Mouse (Mus musculus) G1E (cell line): Measurements from ENCODE around the gene Srxn1. TPM values are rescaled to one million over a fixed set of nuclear protein-coding genes. Genes with fewer than 3 reads are reported as not detected.

ENCODE experiments used
- ATAC-seq: 2 replicates; pipeline ENCODE4 v1.8.0; 2016; ENCODE audit warnings: mild to moderate bottlenecking; ENCODE audit not compliant: insufficient number of reproducible peaks, poor library complexity, low FRiP score, severe bottlenecking; ENCODE audit errors: extremely low read depth
- DNase-seq: peaks from one replicate; pipeline ENCODE4 v3.0.0; 2012; ENCODE audit warnings: low spot score
- H3K27me3 ChIP-seq: 2 replicates; pipeline ENCODE4 v1.6.1; 2012; ENCODE audit warnings: mild to moderate bottlenecking, low read length, inconsistent platforms; ENCODE audit not compliant: insufficient read depth
- H3K36me3 ChIP-seq: replicated peaks from 2 replicates; pipeline ENCODE3; 2012; ENCODE audit warnings: mild to moderate bottlenecking, inconsistent platforms
- H3K4me1 ChIP-seq: 2 replicates; pipeline ENCODE4 v1.6.1; 2012; ENCODE audit warnings: low read depth, low read length, inconsistent platforms, mixed read lengths; ENCODE audit not compliant: insufficient read depth
- H3K4me3 ChIP-seq: 2 replicates; pipeline ENCODE4 v1.5.1; 2012; ENCODE audit warnings: low read depth, mild to moderate bottlenecking, inconsistent platforms, low read length, moderate library complexity, mixed read lengths
- H3K9me3 ChIP-seq: replicated peaks from 2 replicates; pipeline ENCODE4 v1.6.1; 2012; ENCODE audit warnings: inconsistent platforms
- CTCF ChIP-seq: IDR thresholded peaks from 2 replicates; pipeline ENCODE4 v1.5.1; 2012; ENCODE audit warnings: low read depth, low read length, inconsistent platforms, mixed read lengths
- GATA1 ChIP-seq: IDR thresholded peaks from 2 replicates; pipeline ENCODE4 v1.6.1; 2012; ENCODE audit warnings: borderline replicate concordance, low read length, inconsistent platforms, mixed read lengths
- GATA2 ChIP-seq: IDR thresholded peaks from 2 replicates; pipeline ENCODE4 v1.6.1; 2012; ENCODE audit warnings: low read depth, low read length, inconsistent platforms, borderline replicate concordance
- POLR2AphosphoS5 ChIP-seq: IDR thresholded peaks from 2 replicates; pipeline ENCODE4 v1.6.1; 2012; ENCODE audit warnings: low read depth, low read length, inconsistent platforms; ENCODE audit not compliant: insufficient replicate concordance
- TAL1 ChIP-seq: conservative IDR thresholded peaks from 2 replicates; pipeline ENCODE4 v1.6.1; 2012; ENCODE audit warnings: low read depth, low read length, inconsistent platforms, mixed read lengths
- polyA plus RNA-seq: library from polyadenylated mRNA; stranded (reverse); fragments of >175 nt; gene quantifications from 2 replicates; pipeline ENCODE4 v1.2.3, GENCODE M21; 2012
- total RNA-seq, 2 experiments: library from RNA; stranded (forward) in 1 of 2; stranded (reverse) in 1 of 2; fragments of 200-1000 nt in 1 of 2; fragments of >200 nt in 1 of 2; fragmentation: Nextera tagmentation in 1 of 2; gene quantifications; 2 replicates each; pipeline ENCODE4 v1.2.3; 2014 to 2017

Gene Srxn1
- total and polyA plus RNA-seq, 3 experiments, result 2.9 to 17.8 (median 4.0) TPM

DNA sequence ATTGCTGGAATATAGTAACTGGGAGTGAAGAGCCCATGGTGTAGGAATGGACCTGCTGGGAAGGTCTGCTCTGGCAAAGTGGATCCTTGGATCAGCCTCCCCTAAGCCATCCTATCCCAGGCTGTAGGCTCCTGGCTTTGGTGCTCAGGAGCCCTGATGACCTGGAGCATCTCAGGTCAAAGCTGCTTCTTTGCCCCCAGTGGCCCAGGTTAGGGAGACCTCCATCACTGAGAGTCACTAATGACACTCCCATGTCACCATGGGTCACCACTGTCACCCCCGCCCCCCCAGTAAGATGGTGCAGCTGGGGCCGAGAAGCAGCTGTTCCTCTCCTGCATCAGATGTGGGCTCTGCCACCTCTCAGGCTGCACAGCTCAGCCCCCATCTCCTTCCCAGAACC, 35.4 kb upstream of the Srxn1 start:
- no peaks in the 10 kb centered on the region for H3K9me3 ChIP-seq
- no peaks in the 10 kb centered on the region for H3K36me3 ChIP-seq
- ATAC-seq (no peak), DNase-seq (no peak)
- H3K4me1 ChIP-seq, result no peaks in the 10 kb centered on the region
- H3K4me3 ChIP-seq, result no peak overlapping the region
- H3K27me3 ChIP-seq, result no peaks in the 10 kb centered on the region; the same call in 1 of the 2 replicates
- TF ChIP-seq GATA2 (no peak), GATA1 (no peak), TAL1 (no peak), CTCF (no peak), POLR2AphosphoS5 (no peak)

DNA sequence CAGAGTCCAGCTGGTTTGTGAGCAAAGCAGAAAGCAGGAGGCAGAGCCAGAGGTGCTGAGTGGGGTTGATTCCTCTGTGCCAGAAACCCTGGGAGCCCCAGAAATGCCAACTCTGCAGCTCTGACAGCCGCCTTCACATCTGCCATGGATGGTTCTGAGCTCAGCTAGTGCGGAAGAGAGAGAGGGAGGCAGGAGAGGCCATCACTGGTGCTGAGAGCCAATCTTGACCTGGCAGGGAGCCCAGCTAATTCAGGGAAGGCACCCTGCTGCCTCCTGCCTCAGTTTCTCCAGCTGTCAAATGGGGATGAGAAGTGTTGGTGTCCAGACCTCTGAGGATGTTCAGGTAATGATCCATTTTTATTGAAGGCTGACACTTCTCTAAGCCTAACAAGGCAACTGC, 30.8 kb upstream of the Srxn1 start:
- peaks cover 10% of the 10 kb centered on the region; the same call in 1 of the 2 replicates for H3K27me3 ChIP-seq
- H3K4me3 ChIP-seq, result no peak overlapping the region
- ATAC-seq (no peak), DNase-seq (no peak)
- H3K9me3 ChIP-seq, result no peaks in the 10 kb centered on the region
- TF ChIP-seq GATA2, result no peak
- TF ChIP-seq POLR2AphosphoS5, result no peak
- TF ChIP-seq TAL1, result no peak
- TF ChIP-seq CTCF, result no peak
- TF ChIP-seq GATA1, result no peak
- H3K36me3 ChIP-seq, result no peaks in the 10 kb centered on the region
- no peaks in the 10 kb centered on the region for H3K4me1 ChIP-seq

DNA sequence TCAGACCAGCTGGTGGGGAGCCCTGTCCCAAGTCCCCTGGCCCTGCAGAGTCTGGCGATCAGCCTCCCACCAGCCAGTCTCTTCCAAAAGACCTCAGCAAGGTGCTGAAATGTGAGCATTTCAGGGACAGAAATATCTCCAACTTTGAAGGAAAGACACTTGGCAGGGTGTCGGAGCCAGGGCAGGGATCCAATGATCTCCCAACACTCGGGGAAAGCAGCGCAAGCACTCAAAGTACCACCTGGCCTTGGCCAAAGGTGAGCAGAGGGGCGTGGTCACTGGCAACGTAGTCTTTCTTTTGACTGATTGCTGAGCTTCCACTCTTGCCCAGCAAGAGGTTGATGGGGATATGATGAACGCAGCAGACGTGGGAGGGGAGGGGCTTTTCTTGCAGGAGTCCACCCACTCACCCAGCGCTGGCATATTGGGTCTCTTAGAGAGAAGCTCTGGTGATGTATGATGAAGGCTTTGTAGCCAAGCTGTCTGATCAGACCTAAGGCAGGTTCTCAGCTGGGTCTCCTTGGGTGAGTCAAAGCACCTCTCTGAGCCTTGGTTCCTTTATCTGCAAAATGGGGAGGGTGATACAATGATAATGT, 29.9 kb upstream of the Srxn1 start:
- Histone ChIP-seq H3K4me3 (no peak overlapping the region), H3K36me3 (no peaks in the 10 kb centered on the region), H3K4me1 (no peaks in the 10 kb centered on the region), H3K9me3 (no peaks in the 10 kb centered on the region), H3K27me3 (peaks cover 13% of the 10 kb centered on the region)
- DNase-seq (no peak), ATAC-seq (no peak)
- no peak for TF ChIP-seq GATA2
- TF ChIP-seq GATA1, result no peak
- TF ChIP-seq CTCF, result no peak
- TF ChIP-seq TAL1, result no peak
- no peak for TF ChIP-seq POLR2AphosphoS5

DNA sequence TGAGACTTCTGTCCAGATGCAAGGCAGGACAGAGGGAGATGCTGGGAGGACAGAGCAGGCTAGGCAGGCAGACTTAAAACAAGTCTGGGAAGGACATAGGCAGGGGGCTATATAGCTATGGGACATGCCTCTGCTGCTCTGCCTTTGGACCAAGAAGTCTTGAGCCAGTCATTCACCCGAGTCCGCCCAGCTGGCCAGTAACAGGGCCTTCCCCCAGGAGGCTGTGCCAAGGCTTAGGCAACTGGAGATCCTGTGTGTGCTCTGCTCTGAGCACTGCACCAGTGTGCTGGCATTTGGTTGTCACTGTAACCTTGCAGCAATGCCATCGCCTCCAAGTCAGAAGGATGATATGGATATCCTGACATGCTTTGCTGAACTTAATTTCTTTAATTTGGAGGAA, 28.0 kb upstream of the Srxn1 start:
- DNase-seq, result no peak
- peaks cover 4% of the 10 kb centered on the region; the same call in 1 of the 2 replicates for H3K4me1 ChIP-seq
- H3K4me3 ChIP-seq, result no peak overlapping the region
- no peaks in the 10 kb centered on the region for H3K36me3 ChIP-seq
- no peak for ATAC-seq
- no peaks in the 10 kb centered on the region for H3K9me3 ChIP-seq
- H3K27me3 ChIP-seq, result peaks cover 25% of the 10 kb centered on the region
- TF ChIP-seq GATA1 (no peak), POLR2AphosphoS5 (no peak), CTCF (no peak), TAL1 (no peak), GATA2 (no peak)

DNA sequence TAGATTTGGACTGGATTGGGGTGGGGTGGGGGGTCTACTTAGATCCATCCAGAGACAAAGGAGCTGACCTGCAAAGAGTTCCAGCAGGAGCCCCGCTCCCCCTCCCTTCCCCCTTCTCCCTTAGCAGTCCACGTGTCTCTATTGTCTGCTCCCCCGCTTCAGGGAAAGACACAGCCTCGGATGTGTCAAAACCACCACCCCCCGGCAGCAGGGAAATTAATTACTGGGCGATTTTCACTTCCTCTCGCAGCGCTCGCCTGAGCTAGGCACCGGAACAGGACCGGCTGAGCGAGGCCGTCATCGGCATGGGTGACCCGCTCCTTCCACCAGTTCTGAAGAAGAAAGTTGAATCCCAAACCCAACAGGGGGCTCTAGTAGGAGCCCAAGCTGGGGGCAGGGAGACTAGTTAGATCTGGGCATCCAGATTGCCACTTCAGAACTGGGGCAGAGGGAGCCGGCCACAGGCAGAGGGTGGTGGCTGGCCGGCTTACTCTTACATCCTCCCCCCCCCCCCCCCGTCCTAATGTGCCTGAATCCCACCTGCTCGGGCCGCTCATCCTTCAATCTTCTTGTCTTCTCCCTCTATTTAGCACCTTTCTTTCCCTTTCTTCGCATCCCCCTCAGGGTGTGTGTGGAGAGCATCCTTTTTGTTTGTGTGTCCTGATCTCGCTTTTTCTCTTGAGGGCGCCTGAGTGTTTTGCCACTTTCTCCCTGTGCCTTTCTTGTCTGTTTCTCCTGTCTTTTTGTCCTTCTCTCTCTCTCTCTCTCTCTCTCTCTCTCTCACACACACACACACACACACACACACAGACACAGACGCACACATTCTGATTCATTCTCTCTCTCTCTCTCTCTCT, 24.4 kb upstream of the Srxn1 start, which contains the start of gene Scrt2:
Gene Scrt2 (plus strand): TSS at position 845 of the 857 bp plus-strand sequence.
- peaks cover 4% of the 10 kb centered on the region; the same call in 1 of the 2 replicates for H3K4me1 ChIP-seq
- DNase-seq, result no peak
- no peaks in the 10 kb centered on the region for H3K9me3 ChIP-seq
- TF ChIP-seq POLR2AphosphoS5, result no peak
- no peak for TF ChIP-seq CTCF
- TF ChIP-seq TAL1, result no peak
- no peak for TF ChIP-seq GATA2
- TF ChIP-seq GATA1, result no peak
- no peak within 1 kb of the TSS; the same call in 1 of the 2 replicates for H3K4me3 ChIP-seq
- H3K27me3 ChIP-seq, result peaks cover 33% of the 10 kb centered on the region
- ATAC-seq, result no peak
- no peaks in the 10 kb centered on the region for H3K36me3 ChIP-seq
